10 mouse cellular contexts compared by ENCODE assay signal in genomic region chr8:93059185-93059584, GRCm38 (mm10). TPM values are rescaled to one million over a fixed set of nuclear protein-coding genes. Genes with fewer than 3 reads are reported as not detected.
A peak's percentile ranks its signal among the peaks of the same experiment; 100 is the strongest.
DNase-seq lines count a peak whose midpoint lies in the region; ATAC-seq and TF ChIP-seq lines count a peak whose summit lies in the region.
"Had no signal": no experiment of that assay in that cellular context is flagged by ENCODE, and none has a peak within 500 bp of the region (broad histone marks: within the 10 kb centered on the region; RNA-seq: fewer than 3 reads in every experiment).

No protein-coding gene starts in this region.

- WGBS in neural tube, embryonic 11.5 days = 24% methylated on average over 2 of the region's 2 CpGs

- no peaks in the 10 kb centered on the region for H3K27me3 ChIP-seq in neural tube, embryonic 11.5 days (ENCODE audit: control insufficient read depth, insufficient read depth, low read length)

- H3K4me1 ChIP-seq in ES-E14 (ENCODE audit: control insufficient read depth in 2 of 2, insufficient read depth in 2 of 2, low read length in 2 of 2, poor library complexity in 1 of 2) = peaks cover 0 to 2% of the 10 kb centered on the region in 2 experiments; a peak in 2 of 4 replicates
- no peaks in the 10 kb centered on the region for H3K4me1 ChIP-seq in neural tube, embryonic 11.5 days (ENCODE audit: control insufficient read depth, insufficient read depth, low read length)

- in situ Hi-C loops in ES-E14 (cut with MboI; ENCODE audit: low sequenced_read_pairs in 2 of 2, unreplicated experiment in 2 of 2) = loop anchor here in 1 of 2 experiments (5.0 kb wide), 1 partner anchor 38 kb away; no protein-coding TSS in a partner anchor

- no peak overlapping the region for H3K4me3 ChIP-seq in gastrocnemius, adult 2 months
- H3K4me3 ChIP-seq in ES-E14 (ENCODE audit: insufficient read depth in 1 of 2, low read depth in 1 of 2, low read length in 2 of 2, poor library complexity in 1 of 2, severe bottlenecking in 1 of 2) = no peak overlapping the region
- H3K4me3 ChIP-seq in left cerebral cortex, adult 2 months = no peak overlapping the region
- no peak overlapping the region for H3K4me3 ChIP-seq in neural tube, embryonic 11.5 days (ENCODE audit: low read depth, low read length)

- ATAC-seq in neural tube, embryonic 11.5 days (ENCODE audit: insufficient read depth, low FRiP score, low TSS enrichment) = no peak
- no peak for ATAC-seq in monocyte, adult 5-6 weeks (replicated peaks; ENCODE audit: insufficient number of reproducible peaks, low FRiP score, low TSS enrichment, poor library complexity, severe bottlenecking)

- intact Hi-C loops in gastrocnemius, adult 2 months (cut with DNase I) = loop anchor here (2.0 to 10.0 kb wide), 2 partner anchors 336 to 372 kb away; no protein-coding TSS in a partner anchor
- intact Hi-C loops in heart, postnatal 36 days (cut with DNase I) = loop anchor here (1.0 to 5.0 kb wide), 4 partner anchors 36 to 371 kb away; no protein-coding TSS in a partner anchor
- intact Hi-C loops in left cerebral cortex, adult 2 months (cut with DNase I) = loop anchor here (2.0 to 10.0 kb wide), 5 partner anchors 36 to 436 kb away; no protein-coding TSS in a partner anchor

- no peak overlapping the region for H3K9ac ChIP-seq in ES-E14 (ENCODE audit: insufficient read depth, low read depth, low read length, poor library complexity, severe bottlenecking)
- H3K9ac ChIP-seq in neural tube, embryonic 11.5 days (ENCODE audit: low read length) = no peak overlapping the region

- no peak overlapping the region for H3K27ac ChIP-seq in gastrocnemius, adult 2 months
- no peak overlapping the region for H3K27ac ChIP-seq in ES-E14 (ENCODE audit: insufficient read depth, low read depth, low read length, poor library complexity, severe bottlenecking)
- H3K27ac ChIP-seq in left cerebral cortex, adult 2 months = no peak overlapping the region
- no peak overlapping the region for H3K27ac ChIP-seq in neural tube, embryonic 11.5 days (ENCODE audit: low read depth, low read length)

- no peaks in the 10 kb centered on the region for H3K36me3 ChIP-seq in ES-E14 (ENCODE audit: control insufficient read depth, insufficient read depth, low read length, poor library complexity, severe bottlenecking)
- H3K36me3 ChIP-seq in neural tube, embryonic 11.5 days (ENCODE audit: control insufficient read depth, insufficient read depth, low read length) = no peaks in the 10 kb centered on the region

- peak; percentile 74 for TF ChIP-seq CTCF in gastrocnemius, adult 2 months (IDR thresholded peaks at IDR 0.05)
- peak; percentile 77 for TF ChIP-seq CTCF in left cerebral cortex, adult 2 months (IDR thresholded peaks at IDR 0.05)

- H3K4me2 ChIP-seq in neural tube, embryonic 11.5 days (ENCODE audit: low read depth) = no peak overlapping the region

- peak; percentile 42 for DNase-seq in gastrocnemius, adult 2 months
- no peak for DNase-seq in gastrocnemius, adult 8-10 months (ENCODE audit: low spot score in 2 of 2)
- DNase-seq in ES-E14 (ENCODE audit: low read depth, low spot score) = no peak
- peak; percentile 19 for DNase-seq in cerebellum, adult 8-10 months
- DNase-seq in heart, postnatal 36 days = peak; percentile 49 to 63
- peak; percentile 53 to 72 for DNase-seq in left cerebral cortex, adult 2 months (ENCODE audit: extremely low spot score in 1 of 2, low spot score in 2 of 2)
- peak; percentile 72 for DNase-seq in neural tube, embryonic 11.5 days (ENCODE audit: low spot score)

- H3K9me3 ChIP-seq in ES-E14 (ENCODE audit: control insufficient read depth, insufficient read depth, low read depth, low read length) = no peaks in the 10 kb centered on the region
- H3K9me3 ChIP-seq in neural tube, embryonic 11.5 days (ENCODE audit: control insufficient read depth, low read length) = no peaks in the 10 kb centered on the region

TF ChIP-seq in ES-E14, 5 proteins besides CTCF, POLR2A, EP300 and RAD21:
- TF ChIP-seq MAFK (IDR thresholded peaks at IDR 0.05; ENCODE audit: insufficient read depth, low read depth, low read length) (no peak), HCFC1 (IDR thresholded peaks at IDR 0.05; ENCODE audit: borderline replicate concordance, insufficient read depth, low read length) (no peak), ZC3H11A (IDR thresholded peaks at IDR 0.05; ENCODE audit: borderline replicate concordance, low read depth, low read length) (peak; percentile 63; the same call in 1 of the 2 replicates), CHD2 (IDR thresholded peaks at IDR 0.05; ENCODE audit: low read depth, low read length) (no peak), ZNF384 (IDR thresholded peaks at IDR 0.05; ENCODE audit: low read depth, low read length) (no peak)

RNA-seq across cellular contexts. Expression of gene Ces1a, which starts 11.2 kb away (rescaled TPM):
- total RNA-seq in gastrocnemius, adult 2 months (2021) = not detected
- not detected for total RNA-seq in gastrocnemius, adult 8-10 months (2022)
- total RNA-seq in ES-E14 (2012; rRNA removed) = 0.27 TPM in 1 of 2 replicates, not detected in the other
- total RNA-seq in heart, postnatal 36 days (2021) = under 1 TPM in 1 of 2 experiments, not detected in 1; 0.44 TPM
- under 1 TPM in 1 of 2 experiments, not detected in 1; 0.27 TPM for total RNA-seq in left cerebral cortex, adult 2 months (2021)
- not detected in 2 replicates for polyA plus RNA-seq in neural tube, embryonic 11.5 days (2014; fragmentation: Nextera tagmentation; extraction: Ambion mirVana)
- total RNA-seq in monocyte, adult 5-6 weeks (2017) = 0.29 TPM in 1 of 3 replicates, not detected in the others
- total RNA-seq: layer of hippocampus, adult 18-20 months had no signal
- polyA plus RNA-seq: stomach, embryonic 16.5 days had no signal

RNA-seq across cellular contexts. Expression of gene Ces1b, which starts 20.6 kb away (rescaled TPM):
- total RNA-seq in gastrocnemius, adult 2 months (2021) = not detected
- total RNA-seq in gastrocnemius, adult 8-10 months (2022) = not detected
- 0.18 TPM in 1 of 2 replicates, not detected in the other for total RNA-seq in ES-E14 (2012; rRNA removed)
- not detected for total RNA-seq in heart, postnatal 36 days (2021)
- total RNA-seq in left cerebral cortex, adult 2 months (2021) = not detected
- not detected in 2 replicates for polyA plus RNA-seq in neural tube, embryonic 11.5 days (2014; fragmentation: Nextera tagmentation; extraction: Ambion mirVana)
- not detected in 3 replicates for total RNA-seq in monocyte, adult 5-6 weeks (2017)
- total RNA-seq: layer of hippocampus, adult 18-20 months had no signal

Comparison
In these comparisons a context has a peak if more than half of its experiments do, and no peak if none do; other contexts are left out.
1. DNase-seq: peak in gastrocnemius, adult 2 months (single experiment), cerebellum, adult 8-10 months (single experiment), heart, postnatal 36 days (2 of 2), left cerebral cortex, adult 2 months (2 of 2) and neural tube, embryonic 11.5 days (single experiment); none in gastrocnemius, adult 8-10 months (0 of 2) and ES-E14 (single experiment).